Mouse (Mus musculus): ENCODE measurements around the gene Trmt112.

Trmt112 gene

GRCm38 (mm10) chr19:6907811-6908540 lies 1.5 kb upstream of the Trmt112 start:
- in situ Hi-C loops (cut with MboI, MseI): no loop called here

GRCm38 (mm10) chr19:6909021-6909420 lies 477 bp upstream of the Trmt112 start:
- in situ Hi-C loops (cut with MboI, MseI): no loop called here

- in situ Hi-C loops (cut with MboI, MseI): loop anchor here (5.0 kb wide), 2 partner anchors 53 to 67 kb away; partner anchors contain the start of genes Ccdc88b and Plcb3
Observed at GRCm38 (mm10) chr19:6910306-6910705, 808 bp downstream of the Trmt112 start.

GRCm38 (mm10) chr19:6911101-6912074 lies 1.9 kb downstream of the Trmt112 start:
- in situ Hi-C loops (cut with MboI, MseI): loop anchor here (5.0 kb wide), 2 partner anchors 54 to 66 kb away; partner anchors contain the start of genes Ccdc88b and Plcb3

- in situ Hi-C loops (cut with MboI, MseI): loop anchor here (5.0 kb wide), 2 partner anchors 55 to 65 kb away; partner anchors contain the start of genes Ccdc88b and Plcb3
Observed at GRCm38 (mm10) chr19:6912205-6912970, 2.9 kb downstream of the Trmt112 start.

GRCm38 (mm10) chr19:6913036-6913435 lies 3.5 kb downstream of the Trmt112 start:
- in situ Hi-C loops (cut with MboI, MseI): loop anchor here (5.0 kb wide), 2 partner anchors 56 to 64 kb away; partner anchors contain the start of genes Ccdc88b and Plcb3

- in situ Hi-C loops (cut with MboI, MseI): loop anchor here (5.0 kb wide), 2 partner anchors 57 to 63 kb away; partner anchors contain the start of genes Ccdc88b and Plcb3
Observed at GRCm38 (mm10) chr19:6913991-6914390, 4.5 kb downstream of the Trmt112 start.

- in situ Hi-C loops (cut with MboI, MseI): loop anchor here (5.0 kb wide), 2 partner anchors 57 to 63 kb away; partner anchors contain the start of genes Ccdc88b and Plcb3
Observed at GRCm38 (mm10) chr19:6914540-6914939, 5.0 kb downstream of the Trmt112 start.

GRCm38 (mm10) chr19:6915276-6915675 lies 5.8 kb downstream of the Trmt112 start:
- in situ Hi-C loops (cut with MboI, MseI): no loop called here

GRCm38 (mm10) chr19:6916496-6916895 lies 7.0 kb downstream of the Trmt112 start:
- in situ Hi-C loops (cut with MboI, MseI): no loop called here

GRCm38 (mm10) chr19:6918321-6918720 lies 8.8 kb downstream of the Trmt112 start:
- in situ Hi-C loops (cut with MboI, MseI): no loop called here

- in situ Hi-C loops (cut with MboI, MseI): no loop called here
Observed at GRCm38 (mm10) chr19:6919431-6919830, 9.9 kb downstream of the Trmt112 start.

GRCm38 (mm10) chr19:6919876-6920740 lies 10.6 kb downstream of the Trmt112 start:
- in situ Hi-C loops (cut with MboI, MseI): no loop called here

- in situ Hi-C loops (cut with MboI, MseI): no loop called here
Observed at GRCm38 (mm10) chr19:6920741-6921636, 11.5 kb downstream of the Trmt112 start.

GRCm38 (mm10) chr19:6921647-6922567 lies 12.4 kb downstream of the Trmt112 start, which contains the start of gene Esrra:
Gene Esrra, minus strand, starts transcription at chr19:6921813.
- in situ Hi-C loops (cut with MboI, MseI): no loop called here

- in situ Hi-C loops (cut with MboI, MseI): no loop called here
Observed at GRCm38 (mm10) chr19:6922901-6923735, 13.6 kb downstream of the Trmt112 start.

Data from T-helper 2 cell (primary cell).